Mouse (Mus musculus) C2C12 (cell line): ENCODE measurements around the gene Sh3bp4.

Experiments
- CEBPB ChIP-seq: IDR thresholded peaks from one replicate; pipeline ENCODE4 v1.6.1; 2011; ENCODE audit warnings: low read depth, mild to moderate bottlenecking, control low read depth, moderate library complexity
- CTCF ChIP-seq: IDR thresholded peaks from one replicate; pipeline ENCODE4 v1.5.1; 2011; ENCODE audit not compliant: control insufficient read depth, insufficient read depth, insufficient read length
- FOSL1 ChIP-seq: IDR thresholded peaks from one replicate; pipeline ENCODE4 v1.8.0; 2011; ENCODE audit warnings: mild to moderate bottlenecking, low read length; ENCODE audit not compliant: poor library complexity, insufficient read depth, severe bottlenecking
- MYOD1 ChIP-seq: IDR thresholded peaks from one replicate; pipeline ENCODE4 v1.6.1; 2011; ENCODE audit warnings: low read depth; ENCODE audit not compliant: control insufficient read depth, insufficient read length
- MYOG ChIP-seq: IDR thresholded peaks from one replicate; pipeline ENCODE4 v1.6.1; 2011; ENCODE audit not compliant: control insufficient read depth, insufficient read length; ENCODE audit errors: extremely low read depth
- USF1 ChIP-seq: IDR thresholded peaks from one replicate; pipeline ENCODE4 v1.6.1; 2011; ENCODE audit warnings: low read depth, mild to moderate bottlenecking, control low read depth, moderate library complexity

DNA sequence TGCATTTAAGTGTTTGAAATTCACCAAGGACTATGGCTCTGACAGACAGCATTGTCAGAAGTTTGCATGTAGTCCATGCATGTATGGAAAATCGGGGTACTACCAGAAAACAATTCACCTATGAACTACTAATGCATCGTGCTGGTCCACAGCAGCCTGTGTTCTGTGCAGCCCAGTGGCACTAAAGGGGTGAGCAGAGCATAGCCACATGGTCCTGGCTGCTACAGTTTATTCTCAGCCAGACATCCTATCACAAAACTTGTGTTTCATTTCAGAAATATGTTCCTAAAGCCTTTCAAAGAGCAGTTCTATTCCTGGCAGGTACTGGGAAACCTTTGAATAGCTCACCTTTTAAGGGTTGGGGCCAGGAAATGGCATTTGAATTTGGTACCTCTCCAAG lies 8.0 kb downstream of the Sh3bp4 start:
- TF ChIP-seq CTCF: no peak
- no peak for TF ChIP-seq USF1
- no peak for TF ChIP-seq CEBPB
- no peak for TF ChIP-seq FOSL1
- no peak for TF ChIP-seq MYOG
- TF ChIP-seq MYOD1: no peak
